In genomic region chr7:64155226-64155625, GRCm38 (mm10) we compare ENCODE assay signal across 8 mouse cellular contexts. TPM values are rescaled to one million over a fixed set of nuclear protein-coding genes. Genes with fewer than 3 reads are reported as not detected.
A peak's percentile ranks its signal among the peaks of the same experiment; 100 is the strongest.
DNase-seq lines count a peak whose midpoint lies in the region; ATAC-seq and TF ChIP-seq lines count a peak whose summit lies in the region.

No protein-coding gene starts in this region.

- 66% methylated on average over 4 of the region's 4 CpGs for WGBS in liver, embryonic 11.5 days
- WGBS in intestine, postnatal 0 days, result 62% methylated on average over 4 of the region's 4 CpGs
- WGBS in neural tube, embryonic 14.5 days, result 78% methylated on average over 4 of the region's 4 CpGs

- no peak overlapping the region for H3K9ac ChIP-seq in liver, embryonic 11.5 days (ENCODE audit: low read depth, low read length)
- no peak overlapping the region for H3K9ac ChIP-seq in intestine, postnatal 0 days (ENCODE audit: low read depth, low read length)
- no peak overlapping the region for H3K9ac ChIP-seq in neural tube, embryonic 14.5 days (replicated peaks; ENCODE audit: low read depth, low read length)

- no peaks in the 10 kb centered on the region for H3K36me3 ChIP-seq in liver, embryonic 11.5 days (ENCODE audit: control insufficient read depth, insufficient read depth, low read length)
- H3K36me3 ChIP-seq in intestine, postnatal 0 days (ENCODE audit: control insufficient read depth, insufficient read depth), result no peaks in the 10 kb centered on the region
- H3K36me3 ChIP-seq in neural tube, embryonic 14.5 days (ENCODE audit: control insufficient read depth, insufficient read depth, low read length), result no peaks in the 10 kb centered on the region

- DNase-seq in cerebellum, adult 9-11 months, result peak; percentile 38
- no peak for DNase-seq in cerebellum, adult 11 months
- no peak for DNase-seq in liver, embryonic 11.5 days (ENCODE audit: low spot score)
- DNase-seq in liver, result no peak
- no peak for DNase-seq in left cerebral cortex, adult 8-10 months (ENCODE audit: low spot score in 2 of 2)
- no peak for DNase-seq in thymus, postnatal 25 days

- no peaks in the 10 kb centered on the region for H3K4me1 ChIP-seq in liver, embryonic 11.5 days (replicated peaks; ENCODE audit: control insufficient read depth, insufficient read depth, low read length)
- no peaks in the 10 kb centered on the region for H3K4me1 ChIP-seq in intestine, postnatal 0 days (replicated peaks; ENCODE audit: control insufficient read depth, insufficient read depth, low read length)
- 0 out of 2 replicates have a peak, but pooled peaks cover 8% of the 10 kb centered on the region for H3K4me1 ChIP-seq in neural tube, embryonic 14.5 days (ENCODE audit: control insufficient read depth, insufficient read depth, low read length)

- TF ChIP-seq CTCF in intestine, postnatal 0 days (IDR thresholded peaks at IDR 0.05; ENCODE audit: low read depth), result no peak

- no peaks in the 10 kb centered on the region for H3K27me3 ChIP-seq in liver, embryonic 11.5 days (replicated peaks; ENCODE audit: control insufficient read depth, insufficient read depth, low read length)
- H3K27me3 ChIP-seq in intestine, postnatal 0 days (replicated peaks; ENCODE audit: control insufficient read depth, insufficient read depth, low read length), result no peaks in the 10 kb centered on the region
- H3K27me3 ChIP-seq in neural tube, embryonic 14.5 days (ENCODE audit: control insufficient read depth, insufficient read depth, low read length), result no peaks in the 10 kb centered on the region

- no peak overlapping the region for H3K4me3 ChIP-seq in liver, embryonic 11.5 days (ENCODE audit: low read depth, low read length)
- no peak overlapping the region for H3K4me3 ChIP-seq in intestine, postnatal 0 days (ENCODE audit: low read depth, low read length)
- no peak overlapping the region for H3K4me3 ChIP-seq in neural tube, embryonic 14.5 days (ENCODE audit: low read depth, low read length)

- no peak overlapping the region for H3K27ac ChIP-seq in liver, embryonic 11.5 days (ENCODE audit: low read depth, low read length)
- no peak overlapping the region for H3K27ac ChIP-seq in intestine, postnatal 0 days (ENCODE audit: low read depth, low read length)
- H3K27ac ChIP-seq in neural tube, embryonic 14.5 days (ENCODE audit: low read depth, low read length), result no peak overlapping the region

- H3K4me2 ChIP-seq in liver, embryonic 11.5 days, result peak overlapping the region; percentile 50
- H3K4me2 ChIP-seq in intestine, postnatal 0 days (replicated peaks; ENCODE audit: low read depth), result peak overlapping the region; percentile 40; the same call in 1 of the 2 replicates
- H3K4me2 ChIP-seq in neural tube, embryonic 14.5 days (ENCODE audit: low read depth, low read length), result peak overlapping the region; percentile 31

- no peaks in the 10 kb centered on the region for H3K9me3 ChIP-seq in liver, embryonic 11.5 days (ENCODE audit: control insufficient read depth, low read length)
- no peaks in the 10 kb centered on the region for H3K9me3 ChIP-seq in intestine, postnatal 0 days (ENCODE audit: control insufficient read depth)
- H3K9me3 ChIP-seq in neural tube, embryonic 14.5 days (ENCODE audit: control insufficient read depth, low read length), result no peaks in the 10 kb centered on the region

- ATAC-seq in liver, embryonic 11.5 days (replicated peaks; ENCODE audit: low FRiP score), result no peak
- no peak for ATAC-seq in intestine, postnatal 0 days
- ATAC-seq in neural tube, embryonic 14.5 days (ENCODE audit: low read depth), result peak; percentile 13; the same call in 1 of the 2 replicates

RNA-seq across cellular contexts. Expression of gene Trpm1, which starts 1.6 kb away (rescaled TPM):
- 0.21 TPM in 1 of 2 replicates, not detected in the other for polyA plus RNA-seq in liver, embryonic 11.5 days (2014; fragmentation: Nextera tagmentation; extraction: Ambion mirVana)
- polyA plus RNA-seq in intestine, postnatal 0 days (2015; fragmentation: Nextera tagmentation; extraction: Ambion mirVana), result not detected in 2 replicates
- polyA plus RNA-seq in neural tube, embryonic 14.5 days (2014; fragmentation: Nextera tagmentation; extraction: Ambion mirVana), result 0.11 and 0.59 TPM in 2 replicates
- 1 to 10 TPM in 2 of 4 experiments, under 1 TPM in 2; 0.23 to 4.2 (median 0.97) TPM for total RNA-seq in left cerebral cortex, adult 8-10 months (2022)
